Mouse (Mus musculus): Measurements from ENCODE around the gene Rps19bp1. TPM values are rescaled to one million over a fixed set of nuclear protein-coding genes. Genes with fewer than 3 reads are reported as not detected.

Gene Rps19bp1
- 69.2 and 75.5 TPM in 2 replicates for polyA plus RNA-seq (2015; fragmentation: Nextera tagmentation; extraction: Ambion mirVana)

GRCm38 (mm10) chr15:80263610-80264575 lies at the start of gene Rps19bp1:
TSS of gene Rps19bp1 (minus strand) at chr15:80264315.
- Histone ChIP-seq H3K4me2 (peak within 1 kb of the TSS; percentile 84), H3K9me3 (no peaks in the 10 kb centered on the region), H3K9ac (peak within 1 kb of the TSS; percentile 79), H3K27me3 (replicated peaks) (no peaks in the 10 kb centered on the region), H3K4me1 (peaks cover 33% of the 10 kb centered on the region), H3K36me3 (replicated peaks) (peaks cover 5% of the 10 kb centered on the region; the same call in 1 of the 2 replicates), H3K27ac (peak within 1 kb of the TSS; percentile 77), H3K4me3 (peak within 1 kb of the TSS; percentile 85)
- WGBS: 1% methylated on average over 66 of the region's 66 CpGs
- ATAC-seq (replicated peaks): peak; percentile 85

GRCm38 (mm10) chr15:80306146-80306545 lies 42.0 kb upstream of the Rps19bp1 start:
- WGBS: 74% methylated on average over 8 of the region's 8 CpGs
- no peak overlapping the region for H3K27ac ChIP-seq
- H3K9ac ChIP-seq: no peak overlapping the region
- no peaks in the 10 kb centered on the region for H3K27me3 ChIP-seq (replicated peaks)
- ATAC-seq (replicated peaks): no peak
- H3K4me3 ChIP-seq: no peak overlapping the region
- H3K36me3 ChIP-seq (replicated peaks): no peaks in the 10 kb centered on the region
- H3K4me1 ChIP-seq: no peaks in the 10 kb centered on the region
- H3K9me3 ChIP-seq: no peaks in the 10 kb centered on the region
- H3K4me2 ChIP-seq: no peak overlapping the region

GRCm38 (mm10) chr15:80304188-80304587 lies 40.1 kb upstream of the Rps19bp1 start:
- Histone ChIP-seq H3K27ac (no peak overlapping the region), H3K36me3 (replicated peaks) (no peaks in the 10 kb centered on the region), H3K9me3 (no peaks in the 10 kb centered on the region), H3K27me3 (replicated peaks) (no peaks in the 10 kb centered on the region), H3K4me2 (no peak overlapping the region), H3K4me3 (no peak overlapping the region), H3K4me1 (no peaks in the 10 kb centered on the region), H3K9ac (no peak overlapping the region)
- 71% methylated on average over 12 of the region's 12 CpGs for WGBS
- no peak for ATAC-seq (replicated peaks)

- H3K27me3 ChIP-seq (replicated peaks): no peaks in the 10 kb centered on the region
- H3K36me3 ChIP-seq (replicated peaks): no peaks in the 10 kb centered on the region
- no peak overlapping the region for H3K9ac ChIP-seq
- no peaks in the 10 kb centered on the region for H3K9me3 ChIP-seq
- WGBS: 74% methylated on average over 14 of the region's 14 CpGs
- ATAC-seq (replicated peaks): no peak
- no peak overlapping the region for H3K4me3 ChIP-seq
- H3K4me1 ChIP-seq: no peaks in the 10 kb centered on the region
- H3K27ac ChIP-seq: no peak overlapping the region
- no peak overlapping the region for H3K4me2 ChIP-seq
Measured at GRCm38 (mm10) chr15:80303779-80304178, 39.7 kb upstream of the Rps19bp1 start.

GRCm38 (mm10) chr15:80297146-80297545 lies 33.0 kb upstream of the Rps19bp1 start:
- WGBS: 100% methylated on average over 1 of the region's 1 CpGs
- no peak overlapping the region for H3K4me3 ChIP-seq
- no peaks in the 10 kb centered on the region for H3K9me3 ChIP-seq
- H3K9ac ChIP-seq: no peak overlapping the region
- H3K36me3 ChIP-seq (replicated peaks): no peaks in the 10 kb centered on the region
- no peak for ATAC-seq (replicated peaks)
- no peak overlapping the region for H3K27ac ChIP-seq
- no peak overlapping the region for H3K4me2 ChIP-seq
- H3K4me1 ChIP-seq: no peaks in the 10 kb centered on the region
- H3K27me3 ChIP-seq (replicated peaks): no peaks in the 10 kb centered on the region

- Histone ChIP-seq H3K9ac (no peak overlapping the region), H3K4me1 (peaks cover 33% of the 10 kb centered on the region), H3K4me2 (peak overlapping the region; percentile 92; the same call in 1 of the 2 replicates), H3K27me3 (replicated peaks) (peaks cover 41% of the 10 kb centered on the region), H3K4me3 (no peak overlapping the region; the same call in 1 of the 2 replicates), H3K36me3 (replicated peaks) (no peaks in the 10 kb centered on the region), H3K27ac (no peak overlapping the region), H3K9me3 (no peaks in the 10 kb centered on the region)
- 8% methylated on average over 10 of the region's 10 CpGs for whole genome bisulfite sequencing
- no peak for ATAC-seq (replicated peaks)
Measured at GRCm38 (mm10) chr15:80289436-80289835, 25.3 kb upstream of the Rps19bp1 start.

DNA sequence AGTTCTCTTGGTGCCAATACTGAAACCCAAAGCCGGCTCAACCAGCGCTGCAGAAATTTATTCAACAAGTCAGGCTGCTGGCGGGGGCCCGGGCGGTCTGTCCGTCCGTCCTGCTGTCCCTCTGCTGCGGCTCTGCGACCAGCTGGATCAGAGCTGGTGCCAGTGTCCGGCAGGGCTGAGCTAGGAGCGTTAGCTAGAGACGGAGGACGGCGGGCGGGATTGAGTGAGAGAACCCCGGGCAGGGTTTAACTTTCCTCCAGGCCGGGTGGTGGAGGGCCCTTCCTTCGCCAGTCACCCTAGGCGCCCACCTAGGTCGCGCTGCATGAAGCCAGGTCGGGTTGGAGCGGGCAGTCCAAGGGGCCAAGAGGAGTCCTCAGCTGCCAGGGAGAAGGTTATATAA lies 23.9 kb upstream of the Rps19bp1 start:
- H3K36me3 ChIP-seq (replicated peaks): no peaks in the 10 kb centered on the region
- no peaks in the 10 kb centered on the region for H3K9me3 ChIP-seq
- under 1% methylated on average over 23 of the region's 23 CpGs for WGBS
- H3K27ac ChIP-seq: no peak overlapping the region
- peaks cover 35% of the 10 kb centered on the region for H3K4me1 ChIP-seq
- peak overlapping the region; percentile 71 for H3K9ac ChIP-seq
- peaks cover 41% of the 10 kb centered on the region for H3K27me3 ChIP-seq (replicated peaks)
- peak overlapping the region; percentile 92 for H3K4me2 ChIP-seq
- peak overlapping the region; percentile 73 for H3K4me3 ChIP-seq
- no peak for ATAC-seq (replicated peaks)

DNA sequence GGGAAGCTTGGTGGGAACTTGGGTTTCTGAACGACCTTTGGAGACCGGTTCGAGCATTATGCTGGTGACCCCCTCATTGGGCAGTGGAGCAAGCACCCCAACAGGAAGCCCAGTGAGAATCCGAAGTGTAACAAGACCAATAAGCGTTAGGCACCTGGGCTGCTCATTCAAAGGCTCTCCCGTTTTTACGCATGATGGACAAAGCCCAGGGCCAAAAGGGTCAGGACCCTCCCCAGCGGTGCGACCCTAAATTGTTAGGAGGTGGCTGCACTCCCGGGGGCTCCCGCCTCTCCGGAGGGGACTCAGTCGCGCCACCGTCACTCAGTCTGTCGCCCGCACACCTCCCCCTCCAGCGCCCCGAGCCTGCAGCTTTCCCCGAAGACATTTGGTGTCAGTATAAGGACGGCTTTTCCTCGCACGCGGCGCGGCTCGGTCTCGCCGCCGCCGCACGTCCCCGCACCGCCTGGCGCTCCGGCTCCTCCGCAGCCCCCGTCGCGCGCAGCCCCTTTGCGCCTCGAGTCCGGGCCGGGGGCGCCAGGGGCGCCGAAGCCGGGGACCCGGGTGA lies 22.8 kb upstream of the Rps19bp1 start, which contains the start of gene Cacna1i:
Gene Cacna1i (plus strand): TSS at position 388 of the 565 bp plus-strand sequence.
- Histone ChIP-seq H3K27me3 (replicated peaks) (peaks cover 41% of the 10 kb centered on the region), H3K4me2 (peak within 1 kb of the TSS; percentile 92), H3K4me3 (peak within 1 kb of the TSS; percentile 73), H3K9ac (peak within 1 kb of the TSS; percentile 71), H3K36me3 (replicated peaks) (no peaks in the 10 kb centered on the region), H3K27ac (peak within 1 kb of the TSS; percentile 48; the same call in 1 of the 2 replicates), H3K4me1 (peaks cover 35% of the 10 kb centered on the region), H3K9me3 (no peaks in the 10 kb centered on the region)
- peak; percentile 79 for ATAC-seq (replicated peaks)
- WGBS: under 1% methylated on average over 35 of the region's 50 CpGs

DNA sequence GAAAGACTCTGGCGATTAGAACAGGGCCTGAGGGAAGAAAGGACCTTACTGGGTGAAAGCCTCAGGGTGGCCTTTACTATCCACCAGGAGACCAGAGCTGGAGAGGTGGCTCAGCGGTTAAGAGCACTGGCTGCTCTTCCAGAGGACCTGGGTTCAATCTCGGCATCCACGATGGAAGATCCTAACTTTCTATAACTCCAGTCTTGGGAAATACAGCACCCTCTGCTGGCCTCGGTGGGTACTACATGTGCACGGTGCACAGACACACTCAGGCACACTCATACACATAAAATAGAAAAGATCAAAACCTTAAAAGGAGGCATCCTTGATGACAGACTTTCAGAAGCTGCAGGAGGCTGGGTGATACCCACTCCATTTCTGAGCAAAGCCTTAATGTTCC lies 16.5 kb upstream of the Rps19bp1 start:
- no peak for ATAC-seq (replicated peaks)
- 20% methylated on average over 6 of the region's 6 CpGs for WGBS
- Histone ChIP-seq H3K9ac (no peak overlapping the region), H3K4me3 (no peak overlapping the region), H3K27ac (no peak overlapping the region), H3K36me3 (replicated peaks) (no peaks in the 10 kb centered on the region), H3K4me2 (no peak overlapping the region), H3K27me3 (replicated peaks) (peaks cover 11% of the 10 kb centered on the region), H3K4me1 (peaks cover 10% of the 10 kb centered on the region; the same call in 1 of the 2 replicates), H3K9me3 (no peaks in the 10 kb centered on the region)

DNA sequence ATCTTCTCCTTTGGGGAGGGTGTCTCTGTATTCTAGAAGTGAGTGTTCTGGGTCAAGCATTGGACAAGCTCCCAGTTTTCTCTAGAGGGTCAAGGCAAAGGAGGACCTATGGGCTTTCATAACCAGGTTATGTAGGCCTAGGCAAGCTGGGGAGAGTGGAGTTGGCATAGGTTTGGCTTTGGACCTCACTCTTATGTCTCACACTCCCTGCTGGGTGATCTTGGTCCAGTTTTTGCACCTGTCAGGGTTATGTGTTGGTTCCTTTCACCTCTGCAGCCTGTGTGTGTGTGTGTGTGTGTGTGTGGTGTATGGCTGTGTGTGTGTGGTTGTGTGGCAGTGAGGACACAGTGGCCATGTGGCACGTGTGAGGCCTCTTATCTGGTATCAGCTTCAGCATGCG lies 14.9 kb upstream of the Rps19bp1 start:
- Histone ChIP-seq H3K36me3 (replicated peaks) (no peaks in the 10 kb centered on the region), H3K4me2 (no peak overlapping the region), H3K27me3 (replicated peaks) (peaks cover 4% of the 10 kb centered on the region; the same call in 1 of the 2 replicates), H3K4me1 (peaks cover 8% of the 10 kb centered on the region; the same call in 1 of the 2 replicates), H3K9ac (no peak overlapping the region), H3K27ac (no peak overlapping the region), H3K4me3 (no peak overlapping the region), H3K9me3 (no peaks in the 10 kb centered on the region)
- ATAC-seq (replicated peaks): no peak
- WGBS: 97% methylated on average over 2 of the region's 2 CpGs

DNA sequence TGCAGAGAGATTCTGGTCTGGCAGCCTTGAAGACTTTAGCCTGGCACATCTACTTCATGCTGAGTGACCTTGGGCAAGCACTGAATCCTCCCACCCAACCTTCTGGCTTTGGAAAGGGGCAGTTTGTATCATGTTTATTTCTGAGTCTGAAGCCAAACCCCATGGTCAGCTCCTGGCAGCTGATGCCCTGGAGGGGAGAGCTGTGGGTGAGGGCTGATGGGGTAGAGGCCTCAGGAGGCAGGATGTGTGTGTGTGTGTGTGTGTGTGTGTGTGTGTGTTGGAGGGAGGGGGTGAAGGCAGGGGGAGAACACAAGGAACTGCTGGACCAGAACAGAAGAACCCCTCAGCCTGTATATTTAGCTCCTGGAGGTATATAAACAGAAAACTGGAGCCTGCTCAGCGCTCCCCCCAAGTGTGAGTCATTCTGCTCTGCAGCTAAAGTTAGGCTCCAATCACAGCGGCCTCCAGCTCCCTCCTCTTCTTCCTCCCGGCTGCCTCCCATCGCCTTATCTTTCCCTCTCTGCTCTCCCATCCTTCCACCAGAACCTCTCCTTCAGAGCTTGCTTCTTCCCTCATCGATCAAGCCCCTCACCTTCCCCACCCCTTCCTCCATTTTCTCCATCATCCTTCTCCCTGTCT lies 14.1 kb upstream of the Rps19bp1 start:
- Histone ChIP-seq H3K9ac (no peak overlapping the region), H3K27me3 (replicated peaks) (peaks cover 4% of the 10 kb centered on the region; the same call in 1 of the 2 replicates), H3K4me3 (no peak overlapping the region), H3K27ac (no peak overlapping the region), H3K4me1 (peaks cover 8% of the 10 kb centered on the region; the same call in 1 of the 2 replicates), H3K36me3 (replicated peaks) (no peaks in the 10 kb centered on the region), H3K9me3 (no peaks in the 10 kb centered on the region), H3K4me2 (no peak overlapping the region)
- ATAC-seq (replicated peaks): no peak
- 65% methylated on average over 5 of the region's 5 CpGs for WGBS

- no peak overlapping the region for H3K9ac ChIP-seq
- no peak overlapping the region for H3K4me2 ChIP-seq
- no peak for ATAC-seq (replicated peaks)
- H3K4me1 ChIP-seq: peaks cover 8% of the 10 kb centered on the region; the same call in 1 of the 2 replicates
- H3K27ac ChIP-seq: no peak overlapping the region
- peaks cover 4% of the 10 kb centered on the region; the same call in 1 of the 2 replicates for H3K27me3 ChIP-seq (replicated peaks)
- H3K9me3 ChIP-seq: no peaks in the 10 kb centered on the region
- 3% methylated on average over 6 of the region's 6 CpGs for WGBS
- no peaks in the 10 kb centered on the region for H3K36me3 ChIP-seq (replicated peaks)
- no peak overlapping the region for H3K4me3 ChIP-seq
Measured at GRCm38 (mm10) chr15:80277625-80278024, 13.5 kb upstream of the Rps19bp1 start.
